In the genomic region with DNA sequence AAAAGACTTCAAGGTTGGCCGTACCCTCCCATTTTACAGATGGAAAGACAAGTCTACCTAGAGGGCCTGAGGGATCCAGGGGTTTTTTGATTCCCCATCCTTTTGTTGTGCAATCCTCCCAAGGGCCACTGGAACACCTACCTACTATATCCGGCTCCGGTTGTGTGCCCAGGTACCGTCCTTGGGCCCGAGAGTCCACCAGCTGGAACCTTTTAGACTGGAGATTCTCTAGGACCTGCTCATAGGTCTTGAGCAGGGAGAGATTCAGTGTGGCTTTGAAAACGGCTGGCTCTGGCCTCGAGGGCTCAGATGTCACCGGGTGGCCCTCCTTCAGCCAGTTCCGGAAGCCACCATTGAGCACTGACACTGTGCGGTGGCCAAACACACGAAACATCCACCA, we compare ENCODE assay signal across 9 mouse cellular contexts. TPM values are rescaled to one million over a fixed set of nuclear protein-coding genes. Genes with fewer than 3 reads are reported as not detected.
A peak's percentile ranks its signal among the peaks of the same experiment; 100 is the strongest.
DNase-seq lines count a peak whose midpoint lies in the region; ATAC-seq and TF ChIP-seq lines count a peak whose summit lies in the region.
"Had no signal": no experiment of that assay in that cellular context is flagged by ENCODE, and none has a peak within 500 bp of the region (broad histone marks: within the 10 kb centered on the region; RNA-seq: fewer than 3 reads in every experiment).

No protein-coding gene starts in this region.

- H3K9ac ChIP-seq in kidney, postnatal 0 days (ENCODE audit: low read depth, low read length), result peak overlapping the region; percentile 66
- H3K9ac ChIP-seq in embryonic facial prominence, embryonic 11.5 days (replicated peaks; ENCODE audit: low read length), result no peak overlapping the region; the same call in 1 of the 2 replicates
- H3K9ac ChIP-seq in hindbrain, embryonic 15.5 days, result peak overlapping the region; percentile 75
- peak overlapping the region; percentile 82 for H3K9ac ChIP-seq in midbrain, embryonic 16.5 days (ENCODE audit: low read depth, low read length)

- H3K4me2 ChIP-seq in kidney, postnatal 0 days (ENCODE audit: low read length), result peak overlapping the region; percentile 89
- H3K4me2 ChIP-seq in embryonic facial prominence, embryonic 11.5 days (ENCODE audit: low read depth, low read length), result peak overlapping the region; percentile 87
- H3K4me2 ChIP-seq in hindbrain, embryonic 15.5 days, result peak overlapping the region; percentile 92
- H3K4me2 ChIP-seq in midbrain, embryonic 16.5 days (ENCODE audit: low read length), result peak overlapping the region; percentile 97

- peak overlapping the region; percentile 97 for H3K27ac ChIP-seq in kidney, postnatal 0 days
- no peak overlapping the region for H3K27ac ChIP-seq in embryonic facial prominence, embryonic 11.5 days (replicated peaks; ENCODE audit: low read depth, low read length)
- H3K27ac ChIP-seq in hindbrain, embryonic 15.5 days (replicated peaks), result peak overlapping the region; percentile 88; the same call in 1 of the 2 replicates
- H3K27ac ChIP-seq in midbrain, embryonic 16.5 days (ENCODE audit: low read length), result no peak overlapping the region

- peaks cover 26% of the 10 kb centered on the region for H3K4me1 ChIP-seq in kidney, postnatal 0 days (replicated peaks; ENCODE audit: insufficient read depth, low read length)
- peaks cover 1% of the 10 kb centered on the region; the same call in 1 of the 2 replicates for H3K4me1 ChIP-seq in embryonic facial prominence, embryonic 11.5 days (ENCODE audit: control insufficient read depth, insufficient read depth, low read length)
- peaks cover 60% of the 10 kb centered on the region for H3K4me1 ChIP-seq in hindbrain, embryonic 15.5 days (replicated peaks)
- H3K4me1 ChIP-seq in midbrain, embryonic 16.5 days (ENCODE audit: control insufficient read depth, insufficient read depth, low read length), result peaks cover 20% of the 10 kb centered on the region

- no peaks in the 10 kb centered on the region for H3K9me3 ChIP-seq in kidney, postnatal 0 days (replicated peaks; ENCODE audit: low read length)
- no peaks in the 10 kb centered on the region for H3K9me3 ChIP-seq in embryonic facial prominence, embryonic 11.5 days (replicated peaks; ENCODE audit: control insufficient read depth, low read length)
- H3K9me3 ChIP-seq in hindbrain, embryonic 15.5 days, result no peaks in the 10 kb centered on the region
- no peaks in the 10 kb centered on the region for H3K9me3 ChIP-seq in midbrain, embryonic 16.5 days (replicated peaks; ENCODE audit: control insufficient read depth, low read length, poor library complexity, severe bottlenecking)

- WGBS in kidney, postnatal 0 days, result 48% methylated on average over 11 of the region's 11 CpGs
- 51% methylated on average over 11 of the region's 11 CpGs for WGBS in embryonic facial prominence, embryonic 11.5 days
- WGBS in hindbrain, embryonic 15.5 days, result 52% methylated on average over 11 of the region's 11 CpGs
- 56% methylated on average over 11 of the region's 11 CpGs for WGBS in midbrain, embryonic 16.5 days

- TF ChIP-seq CTCF in kidney, postnatal 0 days (IDR thresholded peaks at IDR 0.05; ENCODE audit: low read depth), result no peak

- peak overlapping the region; percentile 79 for H3K4me3 ChIP-seq in kidney, postnatal 0 days (replicated peaks; ENCODE audit: low read depth, low read length)
- peak overlapping the region; percentile 60 for H3K4me3 ChIP-seq in embryonic facial prominence, embryonic 11.5 days (ENCODE audit: low read depth, low read length)
- peak overlapping the region; percentile 74 for H3K4me3 ChIP-seq in hindbrain, embryonic 15.5 days
- peak overlapping the region; percentile 61 for H3K4me3 ChIP-seq in midbrain, embryonic 16.5 days (ENCODE audit: low read depth, low read length)

- ATAC-seq in kidney, postnatal 0 days (replicated peaks; ENCODE audit: low FRiP score, low read depth), result no peak
- ATAC-seq in embryonic facial prominence, embryonic 11.5 days (replicated peaks; ENCODE audit: insufficient number of reproducible peaks, low FRiP score, low TSS enrichment, low read depth), result no peak
- peak; percentile 0; the same call in 1 of the 2 replicates for ATAC-seq in hindbrain, embryonic 15.5 days (ENCODE audit: low FRiP score, low read depth)
- ATAC-seq in midbrain, embryonic 16.5 days, result no peak
- ATAC-seq in megakaryocyte progenitor cell, adult 5-6 weeks (replicated peaks; ENCODE audit: poor library complexity), result no peak

- H3K27me3 ChIP-seq in kidney, postnatal 0 days (ENCODE audit: insufficient read depth, low read length), result no peaks in the 10 kb centered on the region
- peaks cover 7% of the 10 kb centered on the region for H3K27me3 ChIP-seq in embryonic facial prominence, embryonic 11.5 days (ENCODE audit: control insufficient read depth, insufficient read depth, low read length)
- H3K27me3 ChIP-seq in hindbrain, embryonic 15.5 days, result peaks cover 23% of the 10 kb centered on the region
- peaks cover 19% of the 10 kb centered on the region for H3K27me3 ChIP-seq in midbrain, embryonic 16.5 days (ENCODE audit: control insufficient read depth, insufficient read depth, low read depth, low read length)

- H3K36me3 ChIP-seq in kidney, postnatal 0 days (ENCODE audit: insufficient read depth, low read length), result no peaks in the 10 kb centered on the region
- H3K36me3 ChIP-seq in embryonic facial prominence, embryonic 11.5 days (replicated peaks; ENCODE audit: control insufficient read depth, insufficient read depth, low read depth, low read length), result no peaks in the 10 kb centered on the region
- no peaks in the 10 kb centered on the region for H3K36me3 ChIP-seq in hindbrain, embryonic 15.5 days
- H3K36me3 ChIP-seq in midbrain, embryonic 16.5 days (ENCODE audit: control insufficient read depth, insufficient read depth, low read length), result no peaks in the 10 kb centered on the region

- no peak for DNase-seq in kidney, postnatal 0 days (ENCODE audit: low spot score)
- DNase-seq in kidney, adult 8-10 months, result no peak
- no peak for DNase-seq in embryonic facial prominence, embryonic 11.5 days (ENCODE audit: low spot score)
- DNase-seq in adrenal gland, adult 8-10 months, result no peak
- DNase-seq in right cerebral cortex, postnatal 10 days (ENCODE audit: low spot score in 2 of 2), result no peak

RNA-seq across cellular contexts. Expression of gene Tst, which starts 0.6 kb away (rescaled TPM):
- polyA plus RNA-seq in kidney, postnatal 0 days (2015; fragmentation: Nextera tagmentation; extraction: Ambion mirVana), result 128 and 131 TPM in 2 replicates
- 9.7 and 10.1 TPM in 2 replicates for polyA plus RNA-seq in embryonic facial prominence, embryonic 11.5 days (2014; fragmentation: Nextera tagmentation; extraction: Ambion mirVana)
- 23.8 and 26.9 TPM in 2 replicates for polyA plus RNA-seq in hindbrain, embryonic 15.5 days (2015; fragmentation: Nextera tagmentation; extraction: Ambion mirVana)
- 15.3 and 22.8 TPM in 2 replicates for polyA plus RNA-seq in midbrain, embryonic 16.5 days (2015; fragmentation: Nextera tagmentation; extraction: Ambion mirVana)
- 23.3 and 37.7 TPM in 2 replicates for total RNA-seq in megakaryocyte progenitor cell, adult 5-6 weeks (2015)
- 9.8 and 16.2 TPM in 2 replicates for total RNA-seq in megakaryocyte progenitor cell, adult 5-6 weeks (2017)
- 100 to 1,000 TPM; 288 to 361 (median 321) TPM for total RNA-seq in adrenal gland, adult 8-10 months (2022)

RNA-seq across cellular contexts. Expression of gene Mpst, which starts 1.1 kb away (rescaled TPM):
- polyA plus RNA-seq in kidney, postnatal 0 days (2015; fragmentation: Nextera tagmentation; extraction: Ambion mirVana), result 3.0 and 4.6 TPM in 2 replicates
- 2.3 and 2.5 TPM in 2 replicates for polyA plus RNA-seq in embryonic facial prominence, embryonic 11.5 days (2014; fragmentation: Nextera tagmentation; extraction: Ambion mirVana)
- polyA plus RNA-seq in hindbrain, embryonic 15.5 days (2015; fragmentation: Nextera tagmentation; extraction: Ambion mirVana), result 3.1 and 4.6 TPM in 2 replicates
- polyA plus RNA-seq in midbrain, embryonic 16.5 days (2015; fragmentation: Nextera tagmentation; extraction: Ambion mirVana), result 3.6 and 4.3 TPM in 2 replicates
- 3.4 and 5.9 TPM in 2 replicates for total RNA-seq in megakaryocyte progenitor cell, adult 5-6 weeks (2015)
- total RNA-seq in megakaryocyte progenitor cell, adult 5-6 weeks (2017), result 22.7 and 37.3 TPM in 2 replicates
- total RNA-seq in adrenal gland, adult 8-10 months (2022), result 10 to 100 TPM; 47.5 to 53.8 (median 49.3) TPM

RNA-seq across cellular contexts. Expression of gene Tex33, which starts 9.4 kb away (rescaled TPM):
- polyA plus RNA-seq in kidney, postnatal 0 days (2015; fragmentation: Nextera tagmentation; extraction: Ambion mirVana), result not detected in 2 replicates
- not detected in 2 replicates for polyA plus RNA-seq in embryonic facial prominence, embryonic 11.5 days (2014; fragmentation: Nextera tagmentation; extraction: Ambion mirVana)
- polyA plus RNA-seq in hindbrain, embryonic 15.5 days (2015; fragmentation: Nextera tagmentation; extraction: Ambion mirVana), result not detected in 2 replicates
- polyA plus RNA-seq in midbrain, embryonic 16.5 days (2015; fragmentation: Nextera tagmentation; extraction: Ambion mirVana), result not detected in 2 replicates
- not detected in 2 replicates for total RNA-seq in megakaryocyte progenitor cell, adult 5-6 weeks (2015)
- not detected in 2 replicates for total RNA-seq in megakaryocyte progenitor cell, adult 5-6 weeks (2017)
- under 1 TPM in 1 of 4 experiments, not detected in 3; 0.31 TPM for total RNA-seq in adrenal gland, adult 8-10 months (2022)
- total RNA-seq: hematopoietic stem cell, adult 5-6 weeks had no signal

RNA-seq across cellular contexts. Expression of gene Kctd17, which starts 23.3 kb away (rescaled TPM):
- 44.8 and 47.8 TPM in 2 replicates for polyA plus RNA-seq in kidney, postnatal 0 days (2015; fragmentation: Nextera tagmentation; extraction: Ambion mirVana)
- 36.0 and 47.5 TPM in 2 replicates for polyA plus RNA-seq in embryonic facial prominence, embryonic 11.5 days (2014; fragmentation: Nextera tagmentation; extraction: Ambion mirVana)
- polyA plus RNA-seq in hindbrain, embryonic 15.5 days (2015; fragmentation: Nextera tagmentation; extraction: Ambion mirVana), result 145 and 156 TPM in 2 replicates
- 152 and 156 TPM in 2 replicates for polyA plus RNA-seq in midbrain, embryonic 16.5 days (2015; fragmentation: Nextera tagmentation; extraction: Ambion mirVana)
- 7.6 and 8.0 TPM in 2 replicates for total RNA-seq in megakaryocyte progenitor cell, adult 5-6 weeks (2015)
- total RNA-seq in megakaryocyte progenitor cell, adult 5-6 weeks (2017), result 8.3 and 10.3 TPM in 2 replicates
- 100 to 1,000 TPM in 2 of 4 experiments, 10 to 100 TPM in 2; 80.2 to 106 (median 96.4) TPM for total RNA-seq in adrenal gland, adult 8-10 months (2022)

Comparison
In these comparisons a context has a peak if more than half of its experiments do, and no peak if none do; other contexts are left out.
1. H3K27ac ChIP-seq: peak in kidney, postnatal 0 days (single experiment) and hindbrain, embryonic 15.5 days (single experiment); none in embryonic facial prominence, embryonic 11.5 days (single experiment) and midbrain, embryonic 16.5 days (single experiment).
2. Peak in every context shown above with its lines, with median percentiles within 50 percentile points of each other: H3K4me2 ChIP-seq and H3K4me3 ChIP-seq.